Mouse (Mus musculus) MEL (cell line): ENCODE measurements at regions not wholly inside any gene's neighbourhood (a gene's known extent, or its start where the extent isn't known, plus 50 kb on each side); places are given as distances from the start of the nearest gene placed in this dataset.

Source experiments
- DNase-seq: peaks from one replicate; pipeline ENCODE4 v3.0.0; 2011; ENCODE audit warnings: low read depth, low spot score
- H3K27ac ChIP-seq: 2 replicates; pipeline ENCODE4 v1.5.1; 2012; ENCODE audit warnings: low read depth, mild to moderate bottlenecking, control low read depth, low read length, moderate library complexity; ENCODE audit not compliant: control insufficient read depth
- H3K27me3 ChIP-seq, 2 experiments: fragments of 150-350 bp in 1 of 2; sonication (generic) in 1 of 2; 2 replicates each; pipeline ENCODE4 v1.6.1; 2012; ENCODE audit warnings: low read length in 2 of 2, mild to moderate bottlenecking in 2 of 2, improper control_type of control experiment in 1 of 2, moderate library complexity in 1 of 2; ENCODE audit not compliant: insufficient read depth in 2 of 2, control insufficient read depth in 1 of 2
- H3K36me3 ChIP-seq, 2 experiments: 2 replicates each; pipeline ENCODE4 v1.6.1; 2012 to 2014; ENCODE audit warnings: low read length in 2 of 2, improper control_type of control experiment in 1 of 2, inconsistent platforms in 1 of 2, mild to moderate bottlenecking in 1 of 2; ENCODE audit not compliant: insufficient read depth in 2 of 2, control insufficient read depth in 1 of 2
- H3K4me1 ChIP-seq, 2 experiments: fragments of 150-350 bp in 1 of 2; sonication (generic) in 1 of 2; 2 replicates each; pipeline ENCODE4 v1.6.1; 2012; ENCODE audit warnings: low read length in 2 of 2, improper control_type of control experiment in 1 of 2, mild to moderate bottlenecking in 1 of 2; ENCODE audit not compliant: insufficient read depth in 2 of 2, control insufficient read depth in 1 of 2
- H3K4me3 ChIP-seq, 2 experiments: fragments of 150-350 bp in 1 of 2; sonication (generic) in 1 of 2; 2 replicates each; pipeline ENCODE4 v1.5.1; 2012; ENCODE audit warnings: low read depth in 2 of 2, low read length in 2 of 2, mild to moderate bottlenecking in 2 of 2, moderate library complexity in 2 of 2, control low read depth in 1 of 2, improper control_type of control experiment in 1 of 2; ENCODE audit not compliant: control insufficient read depth in 1 of 2, insufficient read depth in 1 of 2
- H3K79me2 ChIP-seq: 2 replicates; pipeline ENCODE4 v1.6.1; 2012; ENCODE audit warnings: mild to moderate bottlenecking, low read length, moderate library complexity; ENCODE audit not compliant: control insufficient read depth, poor library complexity, insufficient read depth
- H3K9ac ChIP-seq: 2 replicates; pipeline ENCODE4 v1.6.1; 2012; ENCODE audit warnings: low read depth, mild to moderate bottlenecking, control low read depth, low read length, moderate library complexity; ENCODE audit not compliant: control insufficient read depth, poor library complexity, severe bottlenecking
- H3K9me3 ChIP-seq: fragments of 150-350 bp; sonication (generic); replicated peaks from 2 replicates; pipeline ENCODE4 v1.6.1; 2012; ENCODE audit warnings: mild to moderate bottlenecking, low read length, improper control_type of control experiment, moderate library complexity; ENCODE audit not compliant: insufficient read depth
- BHLHE40 ChIP-seq: IDR thresholded peaks from 2 replicates; pipeline ENCODE4 v1.6.1; 2012; ENCODE audit warnings: low read depth, mild to moderate bottlenecking, inconsistent platforms, low read length, improper control_type of control experiment, borderline replicate concordance
- CHD2 ChIP-seq: IDR thresholded peaks from 2 replicates; pipeline ENCODE4 v1.6.1; 2011; ENCODE audit warnings: low read length, improper control_type of control experiment
- E2F4 ChIP-seq: IDR thresholded peaks from 2 replicates; pipeline ENCODE4 v1.6.1; 2011; ENCODE audit warnings: low read depth, low read length, improper control_type of control experiment, borderline replicate concordance
- ELF1 ChIP-seq: IDR thresholded peaks from 2 replicates; pipeline ENCODE4 v1.6.1; 2014; ENCODE audit warnings: low read depth, mild to moderate bottlenecking, inconsistent platforms, low read length, improper control_type of control experiment, moderate library complexity
- EP300 ChIP-seq, 2 experiments: IDR thresholded peaks; 2 replicates each; pipeline ENCODE4 v1.6.1; 2011; ENCODE audit warnings: improper control_type of control experiment in 2 of 2, low read length in 2 of 2, low read depth in 1 of 2, mild to moderate bottlenecking in 1 of 2
- ETS1 ChIP-seq: IDR thresholded peaks from 2 replicates; pipeline ENCODE4 v1.6.1; 2012; ENCODE audit warnings: low read depth, mild to moderate bottlenecking, inconsistent platforms, low read length, improper control_type of control experiment, moderate library complexity
- GABPA ChIP-seq: IDR thresholded peaks from 2 replicates; pipeline ENCODE4 v1.6.1; 2012; ENCODE audit warnings: low read depth, mild to moderate bottlenecking, inconsistent platforms, low read length, improper control_type of control experiment, moderate library complexity
- GATA1 ChIP-seq: IDR thresholded peaks from 2 replicates; pipeline ENCODE4 v1.6.1; 2011; ENCODE audit warnings: low read depth, low read length, improper control_type of control experiment
- MAFK ChIP-seq: IDR thresholded peaks from 2 replicates; pipeline ENCODE4 v1.6.1; 2011; ENCODE audit warnings: low read depth, mild to moderate bottlenecking, low read length, improper control_type of control experiment, borderline replicate concordance
- MAX ChIP-seq: IDR thresholded peaks from 2 replicates; pipeline ENCODE4 v1.6.1; 2011; ENCODE audit warnings: low read length, improper control_type of control experiment
- MAZ ChIP-seq: IDR thresholded peaks from 2 replicates; pipeline ENCODE4 v1.6.1; 2012; ENCODE audit warnings: low read depth, mild to moderate bottlenecking, inconsistent platforms, low read length, improper control_type of control experiment
- MEF2A ChIP-seq: IDR thresholded peaks from 2 replicates; pipeline ENCODE4 v1.6.1; 2014; ENCODE audit warnings: low read depth, mild to moderate bottlenecking, inconsistent platforms, low read length, improper control_type of control experiment; ENCODE audit not compliant: poor library complexity, insufficient replicate concordance, severe bottlenecking; ENCODE audit errors: extremely low read depth
- MXI1 ChIP-seq: IDR thresholded peaks from 2 replicates; pipeline ENCODE4 v1.6.1; 2011; ENCODE audit warnings: mild to moderate bottlenecking, low read depth, low read length, improper control_type of control experiment
- NELFE ChIP-seq: IDR thresholded peaks from 2 replicates; pipeline ENCODE4 v1.6.1; 2011; ENCODE audit warnings: low read depth, low read length, improper control_type of control experiment
- NRF1 ChIP-seq: IDR thresholded peaks from 2 replicates; pipeline ENCODE4 v1.6.1; 2014; ENCODE audit warnings: low read depth, mild to moderate bottlenecking, inconsistent platforms, low read length, improper control_type of control experiment, moderate library complexity; ENCODE audit not compliant: poor library complexity, insufficient read depth, severe bottlenecking
- POLR2A ChIP-seq, 2 experiments: IDR thresholded peaks; 2 replicates each; pipeline ENCODE4 v1.6.1; 2011 to 2012; ENCODE audit warnings: low read length in 2 of 2, mild to moderate bottlenecking in 2 of 2, control low read depth in 1 of 2, improper control_type of control experiment in 1 of 2, low read depth in 1 of 2, moderate library complexity in 1 of 2; ENCODE audit not compliant: control insufficient read depth in 1 of 2, insufficient read depth in 1 of 2, poor library complexity in 1 of 2
- POLR2AphosphoS2 ChIP-seq: IDR thresholded peaks from 2 replicates; pipeline ENCODE4 v1.6.1; 2011; ENCODE audit warnings: low read length, improper control_type of control experiment
- POLR2AphosphoS5 ChIP-seq: IDR thresholded peaks from 2 replicates; pipeline ENCODE4 v1.6.1; 2012; ENCODE audit warnings: low read depth, borderline replicate concordance, mild to moderate bottlenecking, inconsistent platforms, low read length, moderate library complexity, mixed read lengths
- RAD21 ChIP-seq: IDR thresholded peaks from 2 replicates; pipeline ENCODE4 v1.6.1; 2011; ENCODE audit warnings: mild to moderate bottlenecking, low read depth, low read length, improper control_type of control experiment
- SIN3A ChIP-seq: IDR thresholded peaks from 2 replicates; pipeline ENCODE4 v1.6.1; 2012; ENCODE audit warnings: low read length, improper control_type of control experiment, inconsistent platforms
- SMC3 ChIP-seq: IDR thresholded peaks from 2 replicates; pipeline ENCODE4 v1.6.1; 2011; ENCODE audit warnings: low read depth, low read length, improper control_type of control experiment
- TAL1 ChIP-seq: IDR thresholded peaks from 2 replicates; pipeline ENCODE4 v1.6.1; 2012; ENCODE audit warnings: mild to moderate bottlenecking, inconsistent platforms, low read length, moderate library complexity, mixed read lengths
- TBP ChIP-seq: IDR thresholded peaks from 2 replicates; pipeline ENCODE4 v1.8.0; 2011; ENCODE audit warnings: low read depth, low read length, improper control_type of control experiment
- TCF12 ChIP-seq: IDR thresholded peaks from 2 replicates; pipeline ENCODE4 v1.6.1; 2014; ENCODE audit warnings: low read depth, mild to moderate bottlenecking, inconsistent platforms, low read length, improper control_type of control experiment, moderate library complexity
- UBTF ChIP-seq: IDR thresholded peaks from 2 replicates; pipeline ENCODE4 v1.6.1; 2012; ENCODE audit warnings: low read depth, mild to moderate bottlenecking, inconsistent platforms, low read length, improper control_type of control experiment, moderate library complexity, borderline replicate concordance; ENCODE audit not compliant: insufficient read depth
- USF2 ChIP-seq, 2 experiments: IDR thresholded peaks; 2 replicates each; pipeline ENCODE4 v1.6.1; 2011 to 2012; ENCODE audit warnings: improper control_type of control experiment in 2 of 2, low read length in 2 of 2, borderline replicate concordance in 1 of 2, inconsistent platforms in 1 of 2, low read depth in 1 of 2, mild to moderate bottlenecking in 1 of 2; ENCODE audit not compliant: insufficient read depth in 1 of 2
- ZC3H11A ChIP-seq: IDR thresholded peaks from 2 replicates; pipeline ENCODE4 v1.6.1; 2012; ENCODE audit warnings: low read depth, mild to moderate bottlenecking, inconsistent platforms, low read length, improper control_type of control experiment
- ZMIZ1 ChIP-seq: IDR thresholded peaks from 2 replicates; pipeline ENCODE4 v1.6.1; 2012; ENCODE audit warnings: low read depth, mild to moderate bottlenecking, inconsistent platforms, low read length, improper control_type of control experiment, moderate library complexity

GRCm38 (mm10) chr2:108825981-108826380, 454.6 kb upstream of the Kif18a start:
- TF ChIP-seq ZC3H11A (no peak), MXI1 (no peak), TAL1 (no peak), ELF1 (no peak), GATA1 (no peak), MAZ (no peak), NRF1 (no peak), BHLHE40 (no peak), TCF12 (no peak), USF2 (IDR thresholded peaks at IDR 0.05; ENCODE audit: borderline replicate concordance in 1 of 2, insufficient read depth in 1 of 2, low read depth in 1 of 2, low read length in 2 of 2) (no peak), GABPA (no peak), EP300 (IDR thresholded peaks at IDR 0.05; ENCODE audit: low read depth in 1 of 2, low read length in 2 of 2) (no peak), NELFE (no peak), E2F4 (no peak), SIN3A (no peak), RAD21 (no peak), MAX (no peak)

GRCm38 (mm10) chr2:108827106-108827838, 453.3 kb upstream of the Kif18a start:
- Histone ChIP-seq H3K27me3 (no peaks in the 10 kb centered on the region), H3K4me3 (no peak overlapping the region), H3K9me3 (no peaks in the 10 kb centered on the region), H3K27ac (no peak overlapping the region), H3K9ac (no peak overlapping the region), H3K4me1 (no peaks in the 10 kb centered on the region), H3K79me2 (no peaks in the 10 kb centered on the region), H3K36me3 (no peaks in the 10 kb centered on the region)
- DNase-seq = no peak
- no peak for TF ChIP-seq TAL1
- no peak for TF ChIP-seq USF2 (IDR thresholded peaks at IDR 0.05; ENCODE audit: borderline replicate concordance in 1 of 2, insufficient read depth in 1 of 2, low read depth in 1 of 2, low read length in 2 of 2)
- no peak for TF ChIP-seq POLR2A (IDR thresholded peaks at IDR 0.05; ENCODE audit: control insufficient read depth in 1 of 2, insufficient read depth in 1 of 2, low read depth in 1 of 2, low read length in 2 of 2, poor library complexity in 1 of 2)
- no peak for TF ChIP-seq SMC3
- TF ChIP-seq ZC3H11A = no peak
- TF ChIP-seq BHLHE40 = no peak
- TF ChIP-seq TBP = no peak
- no peak for TF ChIP-seq ZMIZ1
- TF ChIP-seq POLR2AphosphoS5 = no peak
- no peak for TF ChIP-seq MAFK
- TF ChIP-seq ETS1 = no peak
- TF ChIP-seq UBTF = no peak
- no peak for TF ChIP-seq CHD2
- TF ChIP-seq MEF2A = no peak
- TF ChIP-seq POLR2AphosphoS2 = no peak
- no peak for TF ChIP-seq NELFE
- TF ChIP-seq EP300 (IDR thresholded peaks at IDR 0.05; ENCODE audit: low read depth in 1 of 2, low read length in 2 of 2) = no peak

More at GRCm38 (mm10) chr2:108825981-108826380, 454.6 kb upstream of the Kif18a start:
- H3K9ac ChIP-seq = no peak overlapping the region
- no peak overlapping the region for H3K27ac ChIP-seq
- DNase-seq = no peak
- no peak overlapping the region for H3K4me3 ChIP-seq
- no peaks in the 10 kb centered on the region for H3K4me1 ChIP-seq
- H3K79me2 ChIP-seq = no peaks in the 10 kb centered on the region
- H3K36me3 ChIP-seq = no peaks in the 10 kb centered on the region
- no peaks in the 10 kb centered on the region for H3K27me3 ChIP-seq
- H3K9me3 ChIP-seq = no peaks in the 10 kb centered on the region
